ENCODE assay signal across 16 mouse cellular contexts in genomic region chr13:12848254-12848653, GRCm38 (mm10). TPM values are rescaled to one million over a fixed set of nuclear protein-coding genes. Genes with fewer than 3 reads are reported as not detected.
DNase-seq lines count a peak whose midpoint lies in the region; ATAC-seq and TF ChIP-seq lines count a peak whose summit lies in the region.
"Not testable (repeated sequence)": the region's sequence is repeated elsewhere in the genome, so short reads cannot be mapped to it uniquely, and the experiment has no call there.
"Had no signal": no experiment of that assay in that cellular context is flagged by ENCODE, and none has a peak within 500 bp of the region (broad histone marks: within the 10 kb centered on the region; RNA-seq: fewer than 3 reads in every experiment).

No protein-coding gene starts in this region.

- H3K4me3 ChIP-seq in heart, embryonic 14.5 days (ENCODE audit: control insufficient read depth in 1 of 2, insufficient read depth in 1 of 2, low read depth in 1 of 2, low read length in 2 of 2); hindbrain, embryonic 15.5 days; limb, embryonic 12.5 days (replicated peaks); liver, postnatal 0 days (ENCODE audit: low read depth, low read length); midbrain, embryonic 13.5 days (replicated peaks): not testable (repeated sequence)

- H3K4me2 ChIP-seq in heart, embryonic 14.5 days (ENCODE audit: low read length); hindbrain, embryonic 15.5 days; limb, embryonic 12.5 days; liver, postnatal 0 days (ENCODE audit: low read depth, low read length); midbrain, embryonic 13.5 days (replicated peaks): not testable (repeated sequence)

- peaks cover 24% of the 10 kb centered on the region for H3K9me3 ChIP-seq in heart, embryonic 14.5 days (ENCODE audit: control insufficient read depth, low read length)
- peaks cover 37% of the 10 kb centered on the region for H3K9me3 ChIP-seq in hindbrain, embryonic 15.5 days
- H3K9me3 ChIP-seq in limb, embryonic 12.5 days, result peaks cover 48% of the 10 kb centered on the region
- not testable (repeated sequence) for H3K9me3 ChIP-seq in liver, postnatal 0 days (ENCODE audit: low read length)
- peaks cover 33% of the 10 kb centered on the region for H3K9me3 ChIP-seq in midbrain, embryonic 13.5 days

- DNase-seq in liver, postnatal 0 days, result not testable (repeated sequence)

- 71% methylated on average over 4 of the region's 4 CpGs for WGBS in heart, embryonic 14.5 days
- 77% methylated on average over 4 of the region's 4 CpGs for WGBS in hindbrain, embryonic 15.5 days
- 79% methylated on average over 4 of the region's 4 CpGs for WGBS in limb, embryonic 12.5 days
- WGBS in liver, postnatal 0 days (ENCODE audit: insufficient replicate concordance), result 64% methylated on average over 4 of the region's 4 CpGs
- 77% methylated on average over 4 of the region's 4 CpGs for WGBS in midbrain, embryonic 13.5 days

- not testable (repeated sequence) for H3K27me3 ChIP-seq in heart, embryonic 14.5 days (ENCODE audit: control insufficient read depth, insufficient read depth, low read length); hindbrain, embryonic 15.5 days; limb, embryonic 12.5 days; liver, postnatal 0 days (ENCODE audit: insufficient read depth, low read length); midbrain, embryonic 13.5 days

- not testable (repeated sequence) for TF ChIP-seq EP300 in liver, postnatal 0 days (IDR thresholded peaks at IDR 0.05; ENCODE audit: low read depth)

- H3K9ac ChIP-seq in heart, embryonic 14.5 days (ENCODE audit: low read length); hindbrain, embryonic 15.5 days; limb, embryonic 12.5 days (replicated peaks); liver, postnatal 0 days (replicated peaks); midbrain, embryonic 13.5 days (replicated peaks): not testable (repeated sequence)

- not testable (repeated sequence) for H3K4me1 ChIP-seq in heart, embryonic 14.5 days (ENCODE audit: control insufficient read depth in 2 of 2, insufficient read depth in 2 of 2, low read length in 2 of 2); hindbrain, embryonic 15.5 days (replicated peaks); limb, embryonic 12.5 days (replicated peaks); liver, postnatal 0 days (ENCODE audit: insufficient read depth); midbrain, embryonic 13.5 days (replicated peaks)

- peak; percentile 30 for ATAC-seq in erythroblast, adult 5-6 weeks (replicated peaks; ENCODE audit: low FRiP score, poor library complexity, severe bottlenecking)
- peak; percentile 57; the same call in 1 of the 2 replicates for ATAC-seq in heart, embryonic 14.5 days (ENCODE audit: insufficient number of reproducible peaks, insufficient read depth, low FRiP score, low read depth)
- peak; percentile 25; the same call in 1 of the 2 replicates for ATAC-seq in hindbrain, embryonic 15.5 days (ENCODE audit: low FRiP score, low read depth)
- peak; percentile 67; the same call in 1 of the 2 replicates for ATAC-seq in limb, embryonic 12.5 days (ENCODE audit: insufficient number of reproducible peaks, insufficient read depth, low FRiP score, low TSS enrichment, low read depth)
- peak; percentile 40 for ATAC-seq in liver, postnatal 0 days
- peak; percentile 68 for ATAC-seq in midbrain, embryonic 13.5 days
- 0 out of 2 replicates have a peak, but pooled peaks have one; percentile 11 for ATAC-seq in neutrophil, adult 5-6 weeks (ENCODE audit: extremely low read depth, insufficient number of reproducible peaks, low FRiP score, poor library complexity, severe bottlenecking)

- not testable (repeated sequence) for TF ChIP-seq CTCF in liver, postnatal 0 days (IDR thresholded peaks at IDR 0.05; ENCODE audit: low read depth)

- not testable (repeated sequence) for H3K27ac ChIP-seq in heart, embryonic 14.5 days (replicated peaks in 1 of 2; ENCODE audit: control insufficient read depth in 1 of 2, insufficient read depth in 1 of 2, low read depth in 2 of 2, low read length in 2 of 2); hindbrain, embryonic 15.5 days (replicated peaks); limb, embryonic 12.5 days; liver, postnatal 0 days (ENCODE audit: low read depth); midbrain, embryonic 13.5 days

- H3K36me3 ChIP-seq in heart, embryonic 14.5 days (ENCODE audit: control insufficient read depth, insufficient read depth, low read length); hindbrain, embryonic 15.5 days; limb, embryonic 12.5 days; liver, postnatal 0 days (replicated peaks; ENCODE audit: insufficient read depth, low read length); midbrain, embryonic 13.5 days: not testable (repeated sequence)

RNA-seq across cellular contexts. Expression of gene Prl2c3, which starts 48.4 kb away (rescaled TPM):
- not detected in 2 replicates for total RNA-seq in erythroblast, adult 5-6 weeks (2015; ENCODE audit: low replicate concordance)
- not detected in 2 replicates for total RNA-seq in erythroblast, adult 5-6 weeks (2017; ENCODE audit: low replicate concordance)
- 1.2 TPM in 1 of 2 replicates, not detected in the other for polyA plus RNA-seq in heart, embryonic 14.5 days (2014; fragmentation: Nextera tagmentation; extraction: Ambion mirVana)
- polyA plus RNA-seq in hindbrain, embryonic 15.5 days (2015; fragmentation: Nextera tagmentation; extraction: Ambion mirVana), result not detected in 2 replicates
- not detected in 2 replicates for polyA plus RNA-seq in limb, embryonic 12.5 days (2016; fragmentation: Nextera tagmentation; extraction: Ambion mirVana)
- 0.24 TPM in 1 of 2 replicates, not detected in the other for polyA plus RNA-seq in liver, postnatal 0 days (2015; fragmentation: Nextera tagmentation; extraction: Ambion mirVana)
- not detected in 2 replicates for polyA plus RNA-seq in midbrain, embryonic 13.5 days (2015; fragmentation: Nextera tagmentation; extraction: Ambion mirVana)
- not detected in 2 replicates for total RNA-seq in neutrophil, adult 5-6 weeks (2017)
- total RNA-seq: adrenal gland, postnatal 25 days; gastrocnemius, postnatal 36 days; hematopoietic stem cell, adult 5-6 weeks; left cerebral cortex, adult 8-10 months; megakaryocyte-erythroid progenitor cell, adult 5-6 weeks had no signal
- polyA plus RNA-seq: forebrain, embryonic 10.5 days; heart, embryonic 10.5 days; limb, embryonic 11.5 days; thymus, postnatal 0 days had no signal

Comparison
In these comparisons a context has a peak if more than half of its experiments do, and no peak if none do; other contexts are left out.
1. ATAC-seq: peak in every context shown above with its lines; median percentile 68 in midbrain, embryonic 13.5 days; 67 in limb, embryonic 12.5 days; 57 in heart, embryonic 14.5 days; 40 in liver, postnatal 0 days; 30 in erythroblast, adult 5-6 weeks; 25 in hindbrain, embryonic 15.5 days; 11 in neutrophil, adult 5-6 weeks.